Mouse (Mus musculus): ENCODE results near the gene Me3.

Gene Me3

DNA sequence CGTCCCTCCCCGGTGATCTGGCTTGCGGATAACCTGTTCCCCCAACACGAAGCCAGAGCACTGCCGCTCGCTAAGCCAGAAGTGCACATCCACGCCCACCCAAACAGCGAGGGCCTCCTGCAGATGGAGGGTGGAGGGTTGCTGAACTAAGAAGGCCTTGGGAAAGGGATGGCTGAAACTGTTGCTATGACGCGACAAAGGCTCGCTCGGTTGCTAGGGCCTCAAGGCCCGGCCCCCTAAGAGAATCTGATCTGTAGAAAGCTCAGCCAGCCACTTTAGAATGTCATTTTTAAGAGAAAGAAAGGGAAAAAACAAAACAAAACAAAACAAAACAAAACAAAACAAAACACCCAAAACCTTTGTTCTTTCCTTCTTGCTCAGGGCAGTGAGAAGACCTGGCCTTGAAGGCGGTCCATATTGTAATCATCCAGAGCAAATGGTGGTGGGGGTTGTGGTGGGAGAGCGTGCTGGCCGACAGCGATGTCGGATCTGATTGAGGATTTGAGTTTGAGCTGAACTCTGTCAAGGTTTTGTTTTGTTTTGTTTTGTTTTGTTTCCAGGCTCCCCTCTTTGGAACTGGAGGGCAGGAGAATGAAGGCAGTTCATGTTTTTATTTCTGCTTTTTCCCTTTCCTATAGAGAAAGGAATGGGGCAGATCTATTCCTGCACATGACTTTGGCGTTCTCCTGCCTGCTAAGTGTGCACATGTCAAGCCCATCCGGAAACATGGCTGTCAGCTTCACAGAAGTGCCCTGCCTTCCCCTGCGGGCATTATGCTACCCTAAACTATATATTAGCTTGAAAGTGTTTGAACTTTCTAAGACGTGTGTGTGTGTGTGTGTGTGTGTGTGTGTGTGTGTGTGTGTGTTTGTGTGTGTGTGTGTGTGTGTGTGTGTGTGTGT lies 271.5 kb downstream of the Me3 start, which contains the start of gene Ccdc81:
Gene Ccdc81, minus strand, starts transcription at position 188 of the 902 bp plus-strand sequence.
- peak; percentile 45 for DNase-seq (ENCODE audit: low spot score)

All from testis, postnatal 10 days (tissue).